Mouse (Mus musculus): ENCODE data around the gene Zbtb8os.
"Not testable (repeated sequence)": the region's sequence is repeated elsewhere in the genome, so short reads cannot be mapped to it uniquely, and the experiment has no call there.

The Zbtb8os gene

GRCm38 (mm10) chr4:129332846-129333245 lies 2.6 kb upstream of the Zbtb8os start:
- DNase-seq (ENCODE audit: low spot score), result peak; percentile 65

GRCm38 (mm10) chr4:129334677-129335215 lies 749 bp upstream of the Zbtb8os start:
- no peak for DNase-seq (ENCODE audit: low spot score)

- DNase-seq (ENCODE audit: low spot score), result no peak
Measured at GRCm38 (mm10) chr4:129336291-129336690, 796 bp downstream of the Zbtb8os start.

- DNase-seq (ENCODE audit: low spot score), result no peak
Measured at GRCm38 (mm10) chr4:129339743-129340142, 4.2 kb downstream of the Zbtb8os start.

GRCm38 (mm10) chr4:129341888-129342287 lies 6.4 kb downstream of the Zbtb8os start:
- DNase-seq (ENCODE audit: low spot score), result no peak

- no peak for DNase-seq (ENCODE audit: low spot score)
Measured at GRCm38 (mm10) chr4:129342705-129343104, 7.2 kb downstream of the Zbtb8os start.

GRCm38 (mm10) chr4:129346481-129347154 lies 11.1 kb downstream of the Zbtb8os start:
- no peak for DNase-seq (ENCODE audit: low spot score)

GRCm38 (mm10) chr4:129350644-129351043 lies 15.1 kb downstream of the Zbtb8os start:
- peak; percentile 81 for DNase-seq (ENCODE audit: low spot score)

- no peak for DNase-seq (ENCODE audit: low spot score)
Measured at GRCm38 (mm10) chr4:129351111-129351510, 15.6 kb downstream of the Zbtb8os start.

- no peak for DNase-seq (ENCODE audit: low spot score)
Measured at GRCm38 (mm10) chr4:129353176-129353575, 17.7 kb downstream of the Zbtb8os start.

GRCm38 (mm10) chr4:129354236-129354635 lies 18.7 kb downstream of the Zbtb8os start:
- no peak for DNase-seq (ENCODE audit: low spot score)

- DNase-seq (ENCODE audit: low spot score), result no peak
Measured at GRCm38 (mm10) chr4:129357613-129358163, 22.2 kb downstream of the Zbtb8os start.

- DNase-seq (ENCODE audit: low spot score), result not testable (repeated sequence)
Measured at GRCm38 (mm10) chr4:129362238-129362637, 26.7 kb downstream of the Zbtb8os start.

- DNase-seq (ENCODE audit: low spot score), result no peak
Measured at GRCm38 (mm10) chr4:129362771-129363170, 27.3 kb downstream of the Zbtb8os start.

- DNase-seq (ENCODE audit: low spot score), result no peak
Measured at GRCm38 (mm10) chr4:129363463-129363862, 28.0 kb downstream of the Zbtb8os start.

GRCm38 (mm10) chr4:129364379-129364778 lies 28.9 kb downstream of the Zbtb8os start:
- DNase-seq (ENCODE audit: low spot score), result no peak

- DNase-seq (ENCODE audit: low spot score), result no peak
Measured at GRCm38 (mm10) chr4:129365224-129365623, 29.7 kb downstream of the Zbtb8os start.

GRCm38 (mm10) chr4:129371391-129371790 lies 35.9 kb downstream of the Zbtb8os start:
- DNase-seq (ENCODE audit: low spot score), result no peak

- DNase-seq (ENCODE audit: low spot score), result no peak
Measured at GRCm38 (mm10) chr4:129373202-129373976, 37.9 kb downstream of the Zbtb8os start.

- DNase-seq (ENCODE audit: low spot score), result no peak
Measured at GRCm38 (mm10) chr4:129374219-129374755, 38.8 kb downstream of the Zbtb8os start.

- DNase-seq (ENCODE audit: low spot score), result no peak
Measured at GRCm38 (mm10) chr4:129375000-129375399, 39.5 kb downstream of the Zbtb8os start.

- DNase-seq (ENCODE audit: low spot score), result no peak
Measured at GRCm38 (mm10) chr4:129375821-129376220, 40.3 kb downstream of the Zbtb8os start.
